Mouse (Mus musculus) bone marrow, adult 2 months (tissue): ENCODE measurements around the gene Eif2d. TPM values are rescaled to one million over a fixed set of nuclear protein-coding genes. Genes with fewer than 3 reads are reported as not detected.

Experiments
- H3K27ac ChIP-seq: fragments of 200-500 bp; 2 replicates; pipeline ENCODE4 v1.5.1; 2012; ENCODE audit warnings: low read depth, mild to moderate bottlenecking, control low read depth, inconsistent platforms, low read length; ENCODE audit not compliant: control insufficient read depth, poor library complexity, insufficient read depth
- H3K4me1 ChIP-seq: fragments of 200-500 bp; 2 replicates; pipeline ENCODE4 v1.6.1; 2011; ENCODE audit warnings: low read length; ENCODE audit not compliant: control insufficient read depth, insufficient read depth
- H3K4me3 ChIP-seq: fragments of 200-500 bp; replicated peaks from 2 replicates; pipeline ENCODE3; 2011; ENCODE audit warnings: mild to moderate bottlenecking, low read depth, low read length, control low read depth; ENCODE audit not compliant: control insufficient read depth
- CTCF ChIP-seq: fragments of 200-500 bp; IDR thresholded peaks from 2 replicates; pipeline ENCODE4 v1.5.1; 2011; ENCODE audit warnings: low read length, control low read depth; ENCODE audit not compliant: control insufficient read depth, insufficient read depth
- POLR2A ChIP-seq: fragments of 200-500 bp; IDR thresholded peaks from 2 replicates; pipeline ENCODE4 v1.6.1; 2011; ENCODE audit warnings: low read depth, mild to moderate bottlenecking, control low read depth, low read length, borderline replicate concordance; ENCODE audit not compliant: control insufficient read depth
- WGBS: fragments of 180-500 bp; shearing (Covaris S2); methylation state at CpG from one replicate; pipeline ENCODE4 v1.1.7; 2018; 5-methylcytosine and 5-hydroxymethylcytosine counted together
- polyA plus RNA-seq: library from polyadenylated mRNA; stranded (reverse); fragments of >200 nt; gene quantifications from 2 replicates; pipeline ENCODE4 v1.2.4, GENCODE M21; 2011; ENCODE audit warnings: low replicate concordance; ENCODE audit not compliant: missing spikeins, insufficient read depth, insufficient read length

Gene Eif2d
- polyA plus RNA-seq, 1 experiment, result 25.3 TPM

DNA sequence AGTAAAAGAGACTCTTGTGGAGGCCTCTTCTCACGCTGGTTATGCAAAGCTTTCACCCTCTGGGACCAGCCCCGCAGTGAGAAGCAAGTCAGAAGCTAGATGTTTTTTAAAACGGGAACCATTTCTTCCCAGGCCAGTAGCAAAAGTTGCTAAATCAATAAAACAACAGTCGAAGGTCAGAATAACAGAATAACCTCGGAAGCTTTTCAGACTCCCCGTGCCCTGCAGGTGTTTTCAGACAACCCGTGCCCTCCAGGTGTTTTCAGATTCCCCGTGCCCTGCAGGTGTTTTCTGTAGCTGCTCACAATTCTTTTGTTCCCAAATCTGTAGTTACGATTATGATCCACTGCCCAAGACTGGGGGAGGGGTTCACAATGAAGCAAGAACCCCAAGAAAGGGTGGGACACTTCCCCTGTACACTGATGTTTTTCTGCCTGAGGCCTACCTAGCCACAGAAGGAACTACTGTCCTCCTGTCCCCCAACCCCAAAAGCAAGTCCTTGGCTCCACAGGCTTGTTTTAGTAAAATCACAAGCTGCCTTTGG lies 45.5 kb downstream of the Eif2d start:
- peaks cover 4% of the 10 kb centered on the region for H3K4me1 ChIP-seq
- TF ChIP-seq CTCF (no peak), POLR2A (no peak)
- H3K4me3 ChIP-seq, result peak overlapping the region; percentile 82
- peak overlapping the region; percentile 96 for H3K27ac ChIP-seq
- 4% methylated on average over 9 of the region's 9 CpGs for WGBS

DNA sequence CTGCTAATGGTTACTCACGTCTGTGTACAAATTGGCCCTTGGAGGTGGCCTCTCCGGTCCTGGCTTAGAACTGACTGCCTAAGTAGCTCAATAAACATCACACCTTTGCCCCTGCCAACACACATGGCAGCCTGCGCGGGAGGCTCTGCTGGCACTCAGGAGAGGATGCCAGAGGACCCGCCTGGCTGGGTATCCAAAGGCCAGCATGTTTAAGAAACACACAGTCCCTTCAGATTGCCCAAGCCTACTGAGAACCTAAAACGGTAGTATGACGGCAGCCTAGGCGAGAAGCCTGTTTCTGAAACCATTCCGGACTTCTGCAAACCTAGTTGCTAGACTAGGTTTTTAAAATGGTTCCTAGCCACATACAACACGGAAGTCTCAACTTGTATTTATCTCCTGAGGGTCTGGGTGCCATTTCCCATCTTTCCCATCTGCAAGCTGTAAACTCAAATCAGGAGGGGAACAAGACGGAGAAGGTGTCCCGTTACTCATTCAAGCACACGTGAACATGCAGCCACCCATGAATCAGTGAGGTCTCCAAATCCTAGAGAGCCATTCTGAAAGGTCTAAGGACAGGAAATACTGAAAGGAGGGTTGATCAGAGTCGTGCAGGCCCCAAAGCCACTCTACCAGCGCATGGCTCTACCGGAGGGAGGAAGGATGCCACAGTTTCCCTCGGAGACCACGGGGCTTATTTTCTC lies 46.3 kb downstream of the Eif2d start:
- H3K4me3 ChIP-seq, result peak overlapping the region; percentile 82
- peaks cover 4% of the 10 kb centered on the region for H3K4me1 ChIP-seq
- TF ChIP-seq POLR2A (0 out of 2 replicates have a peak, but pooled peaks have one; percentile 19), CTCF (no peak)
- WGBS, result 2% methylated on average over 18 of the region's 18 CpGs
- peak overlapping the region; percentile 96 for H3K27ac ChIP-seq

DNA sequence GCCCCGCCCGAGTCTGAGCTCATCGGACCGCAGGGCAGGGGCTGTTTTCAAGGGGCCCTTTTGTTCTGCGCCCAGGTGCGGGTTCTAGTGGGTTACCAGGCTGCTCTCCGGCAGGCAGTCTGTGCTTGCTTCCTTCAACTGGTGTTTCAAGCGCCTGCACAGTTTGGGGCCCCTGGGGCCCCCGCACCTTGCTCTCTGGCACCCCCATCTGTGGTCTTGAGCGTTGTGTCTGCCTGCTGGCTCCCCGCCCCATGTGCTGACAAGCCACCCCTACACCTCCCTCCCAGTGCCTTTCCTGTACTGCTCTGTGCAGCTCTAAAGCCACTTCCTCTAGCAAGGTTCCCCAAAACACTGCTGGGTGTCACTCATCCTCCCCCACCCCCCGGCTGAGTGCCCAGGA lies 47.0 kb downstream of the Eif2d start:
- Histone ChIP-seq H3K4me3 (peak overlapping the region; percentile 82), H3K27ac (peak overlapping the region; percentile 96), H3K4me1 (peaks cover 4% of the 10 kb centered on the region)
- TF ChIP-seq CTCF, result peak; percentile 66
- peak; percentile 77; the same call in 1 of the 2 replicates for TF ChIP-seq POLR2A
- 2% methylated on average over 12 of the region's 12 CpGs for WGBS

DNA sequence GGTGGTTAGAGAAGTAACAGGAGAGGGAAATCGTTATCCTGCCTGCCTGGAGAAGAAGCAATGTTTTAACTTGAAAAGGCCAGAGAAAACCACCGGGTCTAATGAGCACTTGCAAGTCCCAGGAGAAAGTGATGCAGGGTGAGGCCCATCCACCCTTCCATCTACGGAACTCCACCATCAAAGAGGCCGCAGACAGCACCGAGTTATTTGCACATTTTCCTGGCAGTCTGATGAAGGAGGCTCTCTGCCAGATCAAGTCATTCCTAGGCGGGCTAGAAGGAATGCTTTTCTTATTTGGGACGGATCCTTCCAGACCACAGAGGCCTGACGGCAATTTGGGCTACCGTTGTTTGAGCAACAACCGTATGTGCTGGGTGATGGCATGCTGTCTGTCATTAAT lies 47.6 kb downstream of the Eif2d start:
- no peak overlapping the region for H3K4me3 ChIP-seq
- WGBS, result 35% methylated on average over 10 of the region's 10 CpGs
- H3K27ac ChIP-seq, result peak overlapping the region; percentile 55; the same call in 1 of the 2 replicates
- TF ChIP-seq CTCF (no peak), POLR2A (no peak)
- peaks cover 4% of the 10 kb centered on the region for H3K4me1 ChIP-seq

DNA sequence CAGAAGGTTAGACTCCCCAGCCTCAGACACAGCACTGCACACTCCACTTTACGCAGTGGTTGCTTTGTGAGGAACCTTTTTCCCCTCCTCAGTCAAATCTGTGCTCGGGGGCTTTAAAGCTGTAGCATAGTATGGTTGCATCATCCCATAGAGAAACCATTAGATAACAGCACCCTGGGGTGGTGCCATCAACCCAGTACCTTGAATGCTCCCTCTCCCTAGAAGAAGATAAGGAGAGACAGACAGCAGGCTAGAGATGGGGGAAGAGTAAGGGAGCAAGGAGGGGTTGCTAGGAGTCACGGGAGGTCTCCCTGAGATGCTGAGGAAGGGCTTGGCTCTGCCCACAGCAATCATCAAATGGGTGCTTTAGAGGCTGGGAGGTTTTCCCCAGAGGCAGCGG lies 48.4 kb downstream of the Eif2d start:
- no peak overlapping the region for H3K4me3 ChIP-seq
- H3K27ac ChIP-seq, result no peak overlapping the region
- H3K4me1 ChIP-seq, result peaks cover 4% of the 10 kb centered on the region
- TF ChIP-seq CTCF (no peak), POLR2A (no peak)
- 58% methylated on average over 4 of the region's 4 CpGs for WGBS

DNA sequence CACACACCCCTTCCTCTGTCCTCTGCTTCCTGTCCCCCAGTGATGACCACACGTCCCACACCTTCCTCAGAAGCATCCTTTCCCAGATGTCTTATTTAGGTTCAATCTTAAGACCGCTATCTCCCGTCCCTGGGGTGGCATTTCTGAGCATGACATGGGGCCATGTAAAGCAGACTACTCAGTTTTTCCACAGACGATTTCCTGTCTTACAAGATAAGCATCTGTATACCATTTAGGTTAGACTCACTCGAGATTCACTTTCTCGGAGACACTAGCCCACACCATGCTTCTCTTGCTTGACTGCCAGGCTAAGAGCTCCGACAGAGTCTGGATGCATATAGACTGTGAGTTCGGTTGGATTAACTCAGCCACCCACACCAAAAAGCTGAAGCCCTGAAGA lies 51.5 kb downstream of the Eif2d start:
- Histone ChIP-seq H3K4me1 (no peaks in the 10 kb centered on the region; the same call in 1 of the 2 replicates), H3K27ac (no peak overlapping the region), H3K4me3 (no peak overlapping the region)
- WGBS, result 39% methylated on average over 8 of the region's 8 CpGs
- no peak for TF ChIP-seq CTCF
- TF ChIP-seq POLR2A, result no peak

DNA sequence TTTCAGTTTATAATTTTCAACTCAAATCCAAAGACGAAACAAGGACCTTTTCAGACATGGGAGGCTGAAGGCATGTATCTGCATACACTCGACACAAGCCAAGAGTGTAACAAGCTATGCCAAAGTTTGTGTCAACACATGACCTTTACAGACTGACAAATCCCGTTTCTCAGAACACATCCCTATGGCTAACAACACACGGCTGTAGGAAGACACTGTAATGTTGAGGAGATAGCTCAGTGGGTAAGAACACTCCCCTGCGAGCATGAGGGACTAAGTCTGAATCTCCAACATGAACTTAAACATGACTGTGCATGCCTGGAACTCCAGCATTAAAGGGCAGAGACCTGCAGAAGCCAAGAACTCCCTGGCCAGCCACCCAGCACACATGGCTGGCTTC lies 53.4 kb downstream of the Eif2d start:
- Histone ChIP-seq H3K4me3 (no peak overlapping the region), H3K27ac (no peak overlapping the region), H3K4me1 (no peaks in the 10 kb centered on the region)
- 76% methylated on average over 5 of the region's 5 CpGs for WGBS
- TF ChIP-seq CTCF (no peak), POLR2A (no peak)

DNA sequence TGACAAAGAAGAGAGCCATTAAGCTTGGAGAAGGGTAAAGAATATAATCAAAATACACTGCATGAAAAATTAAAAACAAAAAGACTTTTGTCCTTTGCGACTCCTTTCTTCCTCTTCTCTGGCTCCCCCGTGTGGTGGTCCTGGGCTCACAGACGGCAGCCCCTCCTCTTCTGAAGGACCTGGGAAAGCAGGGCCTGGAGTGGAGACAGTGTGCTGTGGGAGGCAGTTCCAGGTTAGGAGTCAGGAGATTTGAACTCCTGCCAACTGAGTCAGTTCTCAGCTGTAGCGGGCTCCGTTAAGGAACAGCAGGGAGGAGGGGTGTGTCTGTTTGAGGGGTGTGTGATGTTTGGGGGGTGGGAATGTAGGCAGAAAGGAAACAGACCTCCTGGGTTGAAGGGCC lies 54.5 kb downstream of the Eif2d start:
- no peak overlapping the region for H3K4me3 ChIP-seq
- WGBS, result 6% methylated on average over 5 of the region's 5 CpGs
- peak; percentile 84 for TF ChIP-seq CTCF
- no peak for TF ChIP-seq POLR2A
- H3K4me1 ChIP-seq, result no peaks in the 10 kb centered on the region
- no peak overlapping the region for H3K27ac ChIP-seq
